Mouse (Mus musculus): Measurements from ENCODE around the gene Lpcat2b. TPM values are rescaled to one million over a fixed set of nuclear protein-coding genes. Genes with fewer than 3 reads are reported as not detected.

Lpcat2b gene
- polyA plus RNA-seq, 1 experiment from 2014 or later = not detected

GRCm38 (mm10) chr5:107438353-107438752, 7.0 kb downstream of the Lpcat2b start:
- peak; percentile 5; the same call in 1 of the 2 replicates for ATAC-seq (ENCODE audit: low read depth)
- WGBS = 13% methylated on average over 7 of the region's 7 CpGs

GRCm38 (mm10) chr5:107441881-107442280, 10.5 kb downstream of the Lpcat2b start:
- no peak for ATAC-seq (ENCODE audit: low read depth)
- Histone ChIP-seq H3K27me3 (ENCODE audit: control insufficient read depth, insufficient read depth, low read depth, low read length) (no peaks in the 10 kb centered on the region), H3K9me3 (ENCODE audit: control insufficient read depth, low read length) (no peaks in the 10 kb centered on the region), H3K27ac (ENCODE audit: low read length) (no peak overlapping the region), H3K9ac (ENCODE audit: low read length) (no peak overlapping the region), H3K4me3 (ENCODE audit: low read length) (no peak overlapping the region), H3K4me1 (replicated peaks; ENCODE audit: control insufficient read depth, insufficient read depth, low read length) (peaks cover 8% of the 10 kb centered on the region), H3K4me2 (ENCODE audit: low read depth, low read length) (no peak overlapping the region), H3K36me3 (ENCODE audit: control insufficient read depth, insufficient read depth, low read length) (no peaks in the 10 kb centered on the region)
- 78% methylated on average over 5 of the region's 5 CpGs for WGBS

More at GRCm38 (mm10) chr5:107438353-107438752, 7.0 kb downstream of the Lpcat2b start:
- H3K4me3 ChIP-seq (ENCODE audit: low read length) = peak overlapping the region; percentile 91
- no peaks in the 10 kb centered on the region for H3K36me3 ChIP-seq (ENCODE audit: control insufficient read depth, insufficient read depth, low read length)
- H3K4me2 ChIP-seq (ENCODE audit: low read depth, low read length) = peak overlapping the region; percentile 82
- no peaks in the 10 kb centered on the region for H3K27me3 ChIP-seq (ENCODE audit: control insufficient read depth, insufficient read depth, low read depth, low read length)
- H3K4me1 ChIP-seq (replicated peaks; ENCODE audit: control insufficient read depth, insufficient read depth, low read length) = peaks cover 8% of the 10 kb centered on the region
- H3K27ac ChIP-seq (ENCODE audit: low read length) = peak overlapping the region; percentile 91
- no peaks in the 10 kb centered on the region for H3K9me3 ChIP-seq (ENCODE audit: control insufficient read depth, low read length)
- peak overlapping the region; percentile 98 for H3K9ac ChIP-seq (ENCODE audit: low read length)

- no peak overlapping the region for H3K4me2 ChIP-seq (ENCODE audit: low read depth, low read length)
- H3K4me3 ChIP-seq (ENCODE audit: low read length) = no peak overlapping the region
- 89% methylated on average over 4 of the region's 4 CpGs for WGBS
- H3K27ac ChIP-seq (ENCODE audit: low read length) = no peak overlapping the region
- H3K4me1 ChIP-seq (replicated peaks; ENCODE audit: control insufficient read depth, insufficient read depth, low read length) = no peaks in the 10 kb centered on the region; the same call in 1 of the 2 replicates
- no peak for ATAC-seq (ENCODE audit: low read depth)
- H3K9ac ChIP-seq (ENCODE audit: low read length) = no peak overlapping the region
- no peaks in the 10 kb centered on the region for H3K27me3 ChIP-seq (ENCODE audit: control insufficient read depth, insufficient read depth, low read depth, low read length)
- H3K9me3 ChIP-seq (ENCODE audit: control insufficient read depth, low read length) = no peaks in the 10 kb centered on the region
- no peaks in the 10 kb centered on the region for H3K36me3 ChIP-seq (ENCODE audit: control insufficient read depth, insufficient read depth, low read length)
Observed at GRCm38 (mm10) chr5:107444251-107444650, 12.9 kb downstream of the Lpcat2b start.

- Histone ChIP-seq H3K4me1 (replicated peaks; ENCODE audit: control insufficient read depth, insufficient read depth, low read length) (no peaks in the 10 kb centered on the region), H3K4me2 (ENCODE audit: low read depth, low read length) (no peak overlapping the region), H3K9ac (ENCODE audit: low read length) (no peak overlapping the region), H3K4me3 (ENCODE audit: low read length) (no peak overlapping the region), H3K27ac (ENCODE audit: low read length) (no peak overlapping the region), H3K36me3 (ENCODE audit: control insufficient read depth, insufficient read depth, low read length) (0 out of 2 replicates have a peak, but pooled peaks cover 3% of the 10 kb centered on the region), H3K9me3 (ENCODE audit: control insufficient read depth, low read length) (no peaks in the 10 kb centered on the region), H3K27me3 (ENCODE audit: control insufficient read depth, insufficient read depth, low read depth, low read length) (no peaks in the 10 kb centered on the region)
- 66% methylated on average over 4 of the region's 4 CpGs for WGBS
- no peak for ATAC-seq (ENCODE audit: low read depth)
Observed at GRCm38 (mm10) chr5:107447977-107448376, 16.6 kb downstream of the Lpcat2b start.

- no peak overlapping the region for H3K27ac ChIP-seq (ENCODE audit: low read length)
- 0 out of 2 replicates have a peak, but pooled peaks cover 3% of the 10 kb centered on the region for H3K36me3 ChIP-seq (ENCODE audit: control insufficient read depth, insufficient read depth, low read length)
- H3K4me3 ChIP-seq (ENCODE audit: low read length) = no peak overlapping the region
- H3K9ac ChIP-seq (ENCODE audit: low read length) = no peak overlapping the region
- H3K4me1 ChIP-seq (replicated peaks; ENCODE audit: control insufficient read depth, insufficient read depth, low read length) = no peaks in the 10 kb centered on the region
- no peaks in the 10 kb centered on the region for H3K9me3 ChIP-seq (ENCODE audit: control insufficient read depth, low read length)
- 86% methylated on average over 4 of the region's 4 CpGs for WGBS
- H3K4me2 ChIP-seq (ENCODE audit: low read depth, low read length) = no peak overlapping the region
- H3K27me3 ChIP-seq (ENCODE audit: control insufficient read depth, insufficient read depth, low read depth, low read length) = no peaks in the 10 kb centered on the region
- no peak for ATAC-seq (ENCODE audit: low read depth)
Observed at GRCm38 (mm10) chr5:107448784-107449183, 17.4 kb downstream of the Lpcat2b start.

- Histone ChIP-seq H3K9ac (ENCODE audit: low read length) (no peak overlapping the region), H3K4me3 (ENCODE audit: low read length) (no peak overlapping the region), H3K27me3 (ENCODE audit: control insufficient read depth, insufficient read depth, low read depth, low read length) (no peaks in the 10 kb centered on the region), H3K9me3 (ENCODE audit: control insufficient read depth, low read length) (no peaks in the 10 kb centered on the region), H3K4me2 (ENCODE audit: low read depth, low read length) (no peak overlapping the region), H3K27ac (ENCODE audit: low read length) (no peak overlapping the region), H3K36me3 (ENCODE audit: control insufficient read depth, insufficient read depth, low read length) (0 out of 2 replicates have a peak, but pooled peaks cover 3% of the 10 kb centered on the region), H3K4me1 (replicated peaks; ENCODE audit: control insufficient read depth, insufficient read depth, low read length) (no peaks in the 10 kb centered on the region)
- no peak for ATAC-seq (ENCODE audit: low read depth)
- WGBS = 84% methylated on average over 5 of the region's 5 CpGs
Observed at GRCm38 (mm10) chr5:107449620-107450019, 18.3 kb downstream of the Lpcat2b start.

GRCm38 (mm10) chr5:107450299-107450698, 18.9 kb downstream of the Lpcat2b start:
- 89% methylated on average over 5 of the region's 5 CpGs for WGBS
- H3K27me3 ChIP-seq (ENCODE audit: control insufficient read depth, insufficient read depth, low read depth, low read length) = no peaks in the 10 kb centered on the region
- no peak overlapping the region for H3K4me3 ChIP-seq (ENCODE audit: low read length)
- no peaks in the 10 kb centered on the region for H3K9me3 ChIP-seq (ENCODE audit: control insufficient read depth, low read length)
- H3K9ac ChIP-seq (ENCODE audit: low read length) = no peak overlapping the region
- H3K4me1 ChIP-seq (replicated peaks; ENCODE audit: control insufficient read depth, insufficient read depth, low read length) = no peaks in the 10 kb centered on the region
- ATAC-seq (ENCODE audit: low read depth) = no peak
- no peak overlapping the region for H3K4me2 ChIP-seq (ENCODE audit: low read depth, low read length)
- 0 out of 2 replicates have a peak, but pooled peaks cover 3% of the 10 kb centered on the region for H3K36me3 ChIP-seq (ENCODE audit: control insufficient read depth, insufficient read depth, low read length)
- no peak overlapping the region for H3K27ac ChIP-seq (ENCODE audit: low read length)

GRCm38 (mm10) chr5:107462147-107463076, 31.1 kb downstream of the Lpcat2b start:
- no peak overlapping the region for H3K9ac ChIP-seq (ENCODE audit: low read length)
- no peak overlapping the region for H3K27ac ChIP-seq (ENCODE audit: low read length)
- no peak overlapping the region for H3K4me2 ChIP-seq (ENCODE audit: low read depth, low read length)
- no peaks in the 10 kb centered on the region for H3K4me1 ChIP-seq (replicated peaks; ENCODE audit: control insufficient read depth, insufficient read depth, low read length)
- no peak for ATAC-seq (ENCODE audit: low read depth)
- H3K4me3 ChIP-seq (ENCODE audit: low read length) = no peak overlapping the region
- H3K9me3 ChIP-seq (ENCODE audit: control insufficient read depth, low read length) = no peaks in the 10 kb centered on the region
- H3K27me3 ChIP-seq (ENCODE audit: control insufficient read depth, insufficient read depth, low read depth, low read length) = no peaks in the 10 kb centered on the region
- H3K36me3 ChIP-seq (ENCODE audit: control insufficient read depth, insufficient read depth, low read length) = no peaks in the 10 kb centered on the region
- 84% methylated on average over 4 of the region's 4 CpGs for WGBS

- ATAC-seq (ENCODE audit: low read depth) = no peak
- 55% methylated on average over 5 of the region's 5 CpGs for WGBS
Observed at GRCm38 (mm10) chr5:107466501-107466900, 35.2 kb downstream of the Lpcat2b start.

More at GRCm38 (mm10) chr5:107466501-107466900, 35.2 kb downstream of the Lpcat2b start:
- no peak overlapping the region for H3K27ac ChIP-seq (ENCODE audit: low read length)
- no peaks in the 10 kb centered on the region for H3K4me1 ChIP-seq (replicated peaks; ENCODE audit: control insufficient read depth, insufficient read depth, low read length)
- H3K36me3 ChIP-seq (ENCODE audit: control insufficient read depth, insufficient read depth, low read length) = 0 out of 2 replicates have a peak, but pooled peaks cover 4% of the 10 kb centered on the region
- H3K27me3 ChIP-seq (ENCODE audit: control insufficient read depth, insufficient read depth, low read depth, low read length) = no peaks in the 10 kb centered on the region
- no peak overlapping the region for H3K4me2 ChIP-seq (ENCODE audit: low read depth, low read length)
- no peak overlapping the region for H3K9ac ChIP-seq (ENCODE audit: low read length)
- H3K9me3 ChIP-seq (ENCODE audit: control insufficient read depth, low read length) = no peaks in the 10 kb centered on the region
- no peak overlapping the region for H3K4me3 ChIP-seq (ENCODE audit: low read length)

Measured in lung, embryonic 16.5 days (tissue).